Mouse (Mus musculus) hindbrain, embryonic 13.5 days (tissue): ENCODE results near the gene Bmi1. TPM values are rescaled to one million over a fixed set of nuclear protein-coding genes. Genes with fewer than 3 reads are reported as not detected.

Experiments
- ATAC-seq: fragments of 200-750 bp; cut with Nextera tagmentation; 2 replicates; pipeline ENCODE4 v1.8.0; 2017; ENCODE audit warnings: moderate TSS enrichment; ENCODE audit not compliant: low FRiP score
- H3K27ac ChIP-seq: fragments of 300-500 bp; sonication (generic); 2 replicates; pipeline ENCODE4 v1.5.1; 2015; ENCODE audit warnings: inconsistent platforms, mild to moderate bottlenecking, moderate library complexity
- H3K27me3 ChIP-seq: fragments of 300-500 bp; sonication (generic); 2 replicates; pipeline ENCODE4 v1.6.1; 2015; ENCODE audit warnings: mild to moderate bottlenecking, inconsistent platforms
- H3K36me3 ChIP-seq: fragments of 300-500 bp; sonication (generic); 2 replicates; pipeline ENCODE4 v1.6.1; 2015; ENCODE audit warnings: mild to moderate bottlenecking, inconsistent platforms
- H3K4me1 ChIP-seq: fragments of 300-500 bp; sonication (generic); replicated peaks from 2 replicates; pipeline ENCODE4 v1.6.1; 2015; ENCODE audit warnings: inconsistent platforms
- H3K4me2 ChIP-seq: fragments of 300-500 bp; sonication (generic); 2 replicates; pipeline ENCODE4 v1.6.1; 2015; ENCODE audit warnings: inconsistent platforms, mild to moderate bottlenecking, moderate library complexity
- H3K4me3 ChIP-seq: fragments of 300-500 bp; sonication (generic); 2 replicates; pipeline ENCODE4 v1.5.1; 2015; ENCODE audit warnings: mild to moderate bottlenecking, inconsistent platforms
- H3K9ac ChIP-seq: fragments of 300-500 bp; sonication (generic); 2 replicates; pipeline ENCODE4 v1.6.1; 2015; ENCODE audit warnings: mild to moderate bottlenecking, inconsistent platforms
- H3K9me3 ChIP-seq: fragments of 300-500 bp; sonication (generic); 2 replicates; pipeline ENCODE4 v1.6.1; 2016; ENCODE audit warnings: inconsistent platforms
- WGBS: fragments of 180-500 bp; shearing (Covaris S2); methylation state at CpG from one replicate; pipeline ENCODE4 v1.1.7; 2015; 5-methylcytosine and 5-hydroxymethylcytosine counted together
- polyA plus RNA-seq: library from polyadenylated mRNA; unstranded; fragments of >200 nt; fragmentation: Nextera tagmentation; extraction: Ambion mirVana; gene quantifications from 2 replicates; pipeline ENCODE4 v1.2.1, GENCODE M21; 2015

The Bmi1 gene
- polyA plus RNA-seq, 1 experiment from 2014 or later = 30.5 TPM

- Histone ChIP-seq H3K9me3 (no peaks in the 10 kb centered on the region), H3K4me3 (peak overlapping the region; percentile 81), H3K36me3 (no peaks in the 10 kb centered on the region), H3K4me2 (peak overlapping the region; percentile 78), H3K9ac (peak overlapping the region; percentile 97), H3K27ac (peak overlapping the region; percentile 99), H3K4me1 (peaks cover 50% of the 10 kb centered on the region), H3K27me3 (peaks cover 40% of the 10 kb centered on the region)
- peak; percentile 90 for ATAC-seq
- WGBS = 0% methylated on average over 37 of the region's 64 CpGs
Measured at GRCm38 (mm10) chr2:18676457-18676935, 322 bp upstream of the Bmi1 start.

GRCm38 (mm10) chr2:18677631-18678471 is 1.0 kb downstream of the Bmi1 start:
- H3K4me3 ChIP-seq = peak overlapping the region; percentile 81
- H3K27me3 ChIP-seq = peaks cover 52% of the 10 kb centered on the region
- H3K4me2 ChIP-seq = peak overlapping the region; percentile 78
- H3K4me1 ChIP-seq = peaks cover 49% of the 10 kb centered on the region
- ATAC-seq = peak; percentile 2; the same call in 1 of the 2 replicates
- H3K9me3 ChIP-seq = no peaks in the 10 kb centered on the region
- H3K9ac ChIP-seq = peak overlapping the region; percentile 97
- peak overlapping the region; percentile 99 for H3K27ac ChIP-seq
- WGBS = 0% methylated on average over 52 of the region's 55 CpGs
- 0 out of 2 replicates have a peak, but pooled peaks cover 4% of the 10 kb centered on the region for H3K36me3 ChIP-seq

- Histone ChIP-seq H3K36me3 (peaks cover 15% of the 10 kb centered on the region), H3K27ac (no peak overlapping the region), H3K4me3 (no peak overlapping the region), H3K4me1 (peaks cover 37% of the 10 kb centered on the region), H3K9me3 (no peaks in the 10 kb centered on the region), H3K4me2 (no peak overlapping the region), H3K9ac (no peak overlapping the region), H3K27me3 (peaks cover 59% of the 10 kb centered on the region)
- no peak for ATAC-seq
- 30% methylated on average over 2 of the region's 2 CpGs for WGBS
Measured at GRCm38 (mm10) chr2:18679701-18680100, 2.9 kb downstream of the Bmi1 start.

DNA sequence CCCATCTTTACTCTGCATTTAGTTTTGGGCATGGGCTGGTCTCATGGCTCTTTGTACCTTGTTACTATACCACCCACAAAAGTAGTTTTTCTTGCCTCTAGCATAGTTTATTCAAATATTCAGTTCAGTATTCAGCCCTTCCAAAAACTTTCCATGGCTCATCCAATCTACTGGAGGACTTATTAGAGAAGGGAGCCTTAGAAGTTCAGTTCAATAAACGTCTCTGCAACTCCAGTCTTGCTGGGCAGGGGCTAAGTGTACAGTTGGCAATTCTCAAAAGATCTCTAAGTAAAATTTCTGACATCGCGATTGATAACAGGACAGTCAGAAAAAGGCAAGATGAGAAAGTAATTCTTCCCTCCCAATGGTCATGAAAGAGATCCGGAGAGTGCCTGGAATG is 3.7 kb downstream of the Bmi1 start:
- Histone ChIP-seq H3K4me3 (peak overlapping the region; percentile 35), H3K27me3 (peaks cover 61% of the 10 kb centered on the region), H3K36me3 (peaks cover 15% of the 10 kb centered on the region), H3K4me1 (peaks cover 37% of the 10 kb centered on the region), H3K9ac (peak overlapping the region; percentile 56; the same call in 1 of the 2 replicates), H3K27ac (no peak overlapping the region), H3K9me3 (no peaks in the 10 kb centered on the region), H3K4me2 (peak overlapping the region; percentile 56)
- no peak for ATAC-seq
- 3% methylated on average over 4 of the region's 4 CpGs for WGBS

DNA sequence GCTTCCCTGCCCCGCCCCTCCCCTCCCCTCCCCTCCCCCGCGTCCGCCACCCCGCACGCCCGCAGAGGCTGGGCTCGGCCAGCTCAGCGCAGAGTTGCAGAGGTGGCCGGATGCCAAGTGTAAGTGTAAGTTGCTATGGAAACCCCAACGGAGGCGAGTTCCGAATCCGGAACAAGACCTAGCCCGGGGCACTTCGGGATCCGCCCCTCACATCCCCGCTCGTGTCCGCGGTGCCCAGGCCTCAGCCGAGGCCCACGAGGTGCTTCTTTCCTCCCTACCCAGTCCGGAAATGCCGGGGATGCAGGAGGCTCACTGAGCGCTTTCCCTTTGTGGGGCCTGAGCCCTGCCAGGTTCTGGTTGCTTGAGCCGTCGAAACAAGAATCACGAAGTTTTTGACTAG is 4.1 kb downstream of the Bmi1 start:
- peaks cover 15% of the 10 kb centered on the region for H3K36me3 ChIP-seq
- 3% methylated on average over 28 of the region's 29 CpGs for WGBS

DNA sequence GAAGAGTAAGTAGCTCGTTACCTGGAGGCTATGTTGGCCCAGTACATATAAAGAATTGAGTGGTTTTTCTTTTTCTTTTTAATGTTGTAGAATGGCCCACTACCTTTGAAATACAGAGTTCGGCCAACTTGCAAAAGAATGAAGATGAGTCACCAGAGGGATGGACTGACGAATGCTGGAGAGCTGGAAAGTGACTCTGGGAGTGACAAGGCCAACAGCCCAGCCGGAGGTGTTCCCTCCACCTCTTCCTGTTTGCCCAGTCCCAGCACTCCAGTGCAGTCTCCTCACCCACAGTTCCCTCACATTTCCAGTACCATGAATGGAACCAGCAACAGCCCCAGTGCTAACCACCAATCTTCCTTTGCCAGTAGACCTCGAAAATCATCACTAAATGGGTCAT is 7.2 kb downstream of the Bmi1 start:
- H3K9me3 ChIP-seq = no peaks in the 10 kb centered on the region
- no peak overlapping the region for H3K9ac ChIP-seq
- H3K36me3 ChIP-seq = peaks cover 15% of the 10 kb centered on the region
- H3K4me3 ChIP-seq = no peak overlapping the region
- peaks cover 26% of the 10 kb centered on the region for H3K4me1 ChIP-seq
- peaks cover 92% of the 10 kb centered on the region for H3K27me3 ChIP-seq
- no peak for ATAC-seq
- WGBS = 52% methylated on average over 5 of the region's 5 CpGs
- H3K4me2 ChIP-seq = no peak overlapping the region
- no peak overlapping the region for H3K27ac ChIP-seq

More for the DNA sequence above, 4.1 kb downstream of the Bmi1 start:
- peak overlapping the region; percentile 56 for H3K4me2 ChIP-seq
- H3K9me3 ChIP-seq = no peaks in the 10 kb centered on the region
- peak overlapping the region; percentile 35 for H3K4me3 ChIP-seq
- peak overlapping the region; percentile 56; the same call in 1 of the 2 replicates for H3K9ac ChIP-seq
- ATAC-seq = no peak
- H3K4me1 ChIP-seq = peaks cover 32% of the 10 kb centered on the region
- peaks cover 64% of the 10 kb centered on the region for H3K27me3 ChIP-seq
- H3K27ac ChIP-seq = no peak overlapping the region

GRCm38 (mm10) chr2:18686386-18686785 is 9.6 kb downstream of the Bmi1 start:
- no peak for ATAC-seq
- peaks cover 91% of the 10 kb centered on the region for H3K27me3 ChIP-seq
- 33% methylated on average over 6 of the region's 6 CpGs for WGBS
- peaks cover 15% of the 10 kb centered on the region for H3K36me3 ChIP-seq
- H3K4me1 ChIP-seq = peaks cover 21% of the 10 kb centered on the region
- no peak overlapping the region for H3K4me3 ChIP-seq
- H3K9ac ChIP-seq = no peak overlapping the region
- no peaks in the 10 kb centered on the region for H3K9me3 ChIP-seq
- H3K4me2 ChIP-seq = no peak overlapping the region
- no peak overlapping the region for H3K27ac ChIP-seq

GRCm38 (mm10) chr2:18686826-18687519 is 10.2 kb downstream of the Bmi1 start:
- Histone ChIP-seq H3K36me3 (peaks cover 15% of the 10 kb centered on the region), H3K9ac (no peak overlapping the region), H3K4me2 (no peak overlapping the region), H3K27me3 (peaks cover 88% of the 10 kb centered on the region), H3K4me3 (no peak overlapping the region), H3K27ac (no peak overlapping the region), H3K4me1 (peaks cover 21% of the 10 kb centered on the region), H3K9me3 (no peaks in the 10 kb centered on the region)
- 14% methylated on average over 8 of the region's 8 CpGs for WGBS
- no peak for ATAC-seq

- H3K36me3 ChIP-seq = peaks cover 13% of the 10 kb centered on the region
- ATAC-seq = no peak
- peaks cover 88% of the 10 kb centered on the region for H3K27me3 ChIP-seq
- no peaks in the 10 kb centered on the region for H3K9me3 ChIP-seq
- H3K4me1 ChIP-seq = peaks cover 21% of the 10 kb centered on the region
- H3K9ac ChIP-seq = no peak overlapping the region
- no peak overlapping the region for H3K4me3 ChIP-seq
- 3% methylated on average over 9 of the region's 9 CpGs for WGBS
- H3K4me2 ChIP-seq = no peak overlapping the region
- no peak overlapping the region for H3K27ac ChIP-seq
Measured at GRCm38 (mm10) chr2:18687671-18688170, 10.9 kb downstream of the Bmi1 start.

GRCm38 (mm10) chr2:18688286-18688685 is 11.5 kb downstream of the Bmi1 start:
- Histone ChIP-seq H3K27ac (no peak overlapping the region), H3K36me3 (peaks cover 8% of the 10 kb centered on the region), H3K9me3 (no peaks in the 10 kb centered on the region), H3K9ac (no peak overlapping the region), H3K4me2 (peak overlapping the region; percentile 73; the same call in 1 of the 2 replicates), H3K27me3 (peaks cover 89% of the 10 kb centered on the region), H3K4me3 (peak overlapping the region; percentile 46), H3K4me1 (peaks cover 21% of the 10 kb centered on the region)
- 6% methylated on average over 6 of the region's 6 CpGs for WGBS
- ATAC-seq = no peak

GRCm38 (mm10) chr2:18688708-18689063 is 11.9 kb downstream of the Bmi1 start:
- Histone ChIP-seq H3K9ac (no peak overlapping the region), H3K36me3 (peaks cover 8% of the 10 kb centered on the region), H3K4me2 (peak overlapping the region; percentile 73), H3K4me1 (peaks cover 21% of the 10 kb centered on the region), H3K9me3 (no peaks in the 10 kb centered on the region), H3K27me3 (peaks cover 88% of the 10 kb centered on the region), H3K4me3 (peak overlapping the region; percentile 46), H3K27ac (no peak overlapping the region)
- peak; percentile 26; the same call in 1 of the 2 replicates for ATAC-seq
- 0% methylated on average over 38 of the region's 45 CpGs for WGBS
